Mouse (Mus musculus): ENCODE measurements around the gene Ankrd55.
"Not testable (repeated sequence)": the region's sequence is repeated elsewhere in the genome, so short reads cannot be mapped to it uniquely, and the experiment has no call there.

Gene Ankrd55

DNA sequence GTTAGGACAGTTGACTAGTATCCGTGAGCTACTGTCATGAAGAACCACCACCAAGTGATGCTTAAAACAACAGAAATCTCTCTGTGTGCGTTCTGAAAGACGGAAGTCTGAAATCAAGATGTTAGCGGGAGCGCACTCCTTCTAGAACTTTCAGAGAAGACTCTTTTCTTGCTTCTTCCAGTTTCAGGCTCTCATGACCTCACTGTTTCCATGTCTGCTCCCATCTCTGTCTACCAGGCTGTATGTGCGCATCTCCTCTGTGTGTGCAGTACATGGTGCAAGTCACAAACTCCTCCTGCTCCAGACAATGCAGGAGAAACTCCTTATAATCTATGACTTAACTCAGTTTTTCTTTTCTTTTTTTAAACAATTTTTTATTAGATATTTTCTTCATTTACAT, 4.8 kb downstream of the Ankrd55 start:
- DNase-seq (ENCODE audit: low spot score): no peak

DNA sequence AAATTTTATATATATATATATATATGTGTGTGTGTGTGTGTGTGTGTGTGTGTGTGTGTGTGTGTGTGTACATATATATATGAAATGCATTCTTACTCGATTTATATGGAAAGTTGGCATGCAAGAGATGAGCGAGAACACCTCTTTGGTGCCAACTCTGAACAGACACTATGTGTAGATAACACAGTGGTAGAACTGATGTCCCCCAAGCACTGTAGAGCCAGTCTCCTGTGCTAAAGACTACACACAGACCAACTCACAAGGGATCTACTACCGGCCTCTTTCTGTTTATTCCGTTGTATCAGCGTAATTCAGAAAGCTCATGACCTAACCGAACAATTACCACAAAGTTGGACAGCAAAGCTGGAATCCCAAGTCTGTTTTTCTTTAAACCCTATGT, 6.2 kb downstream of the Ankrd55 start:
- no peak for DNase-seq (ENCODE audit: low spot score)

DNA sequence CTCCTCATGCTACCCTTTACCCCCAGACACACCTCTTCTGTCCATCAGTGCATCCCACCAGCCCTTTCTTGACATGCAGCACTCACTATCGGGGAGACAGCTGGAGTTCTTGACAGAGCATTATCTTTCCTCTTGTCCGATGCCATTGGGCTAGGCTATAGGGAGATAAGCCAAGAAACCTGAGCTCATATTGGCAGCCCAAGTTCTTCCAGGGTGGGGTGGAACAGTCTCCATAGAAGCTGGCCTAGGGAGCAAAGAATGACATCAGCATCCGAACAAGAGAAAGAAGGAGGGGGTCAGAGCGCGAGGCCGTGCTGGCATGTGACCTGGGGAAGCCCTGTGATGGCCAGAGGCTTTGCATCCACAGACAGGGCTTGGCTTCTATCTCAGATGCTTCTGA, 9.5 kb downstream of the Ankrd55 start:
- no peak for DNase-seq (ENCODE audit: low spot score)

DNA sequence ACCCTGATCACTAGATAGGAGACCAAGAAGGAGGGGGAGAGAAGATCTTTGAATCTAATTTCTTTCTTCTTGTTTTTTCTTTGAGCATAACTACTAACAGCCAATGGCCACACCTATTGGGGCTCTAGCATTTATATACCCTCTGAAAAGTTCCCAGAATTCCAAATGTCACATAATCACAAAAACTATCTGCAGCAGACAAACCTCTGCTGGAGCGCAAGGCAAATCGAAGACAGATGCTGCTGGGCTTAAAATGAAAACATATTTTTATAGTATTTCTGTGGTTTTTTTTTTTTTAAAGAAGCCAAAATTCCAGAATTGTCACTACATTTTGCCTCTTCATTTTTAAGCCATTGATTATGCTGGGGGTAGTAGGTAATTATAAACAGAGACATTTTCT, 15.2 kb downstream of the Ankrd55 start:
- DNase-seq (ENCODE audit: low spot score): no peak

DNA sequence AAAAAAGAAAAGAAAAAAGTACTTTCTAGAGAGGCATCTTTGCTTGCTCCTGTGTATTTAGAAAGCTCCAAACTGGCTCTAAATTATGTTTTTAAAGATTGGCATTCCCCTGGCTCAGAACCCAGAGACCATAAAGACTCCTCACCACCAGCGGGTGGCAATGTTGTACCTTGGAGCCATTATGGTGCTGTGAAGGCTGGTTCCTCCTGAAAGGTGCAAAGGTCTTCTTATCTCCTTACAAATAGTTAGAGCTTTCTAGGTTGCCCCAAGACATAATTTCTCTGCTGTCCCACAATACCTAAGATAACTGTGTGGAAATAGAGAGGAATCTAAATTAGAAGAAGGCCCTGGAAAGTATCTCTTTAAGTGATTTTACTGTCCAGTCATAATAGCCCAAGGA, 20.4 kb downstream of the Ankrd55 start:
- no peak for DNase-seq (ENCODE audit: low spot score)

DNA sequence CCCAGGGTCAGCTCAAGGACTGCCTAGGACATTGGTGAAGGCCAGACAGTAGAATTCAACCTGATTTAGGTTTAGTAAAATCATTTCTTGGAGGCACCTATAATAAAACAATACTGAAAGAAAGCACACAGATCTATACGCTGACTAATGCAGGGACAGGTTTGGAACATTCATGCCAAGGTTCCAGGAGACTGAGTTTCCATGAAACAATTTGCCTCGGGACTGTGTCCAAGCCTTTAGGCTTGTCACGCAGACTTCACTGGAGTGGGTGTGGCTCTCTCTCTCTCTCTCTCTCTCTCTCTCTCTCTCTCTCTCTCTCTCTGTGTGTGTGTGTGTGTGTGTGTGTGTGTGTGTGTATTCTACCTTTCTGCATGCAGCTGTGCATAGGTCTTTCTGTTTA, 23.4 kb downstream of the Ankrd55 start:
- DNase-seq (ENCODE audit: low spot score): not testable (repeated sequence)

DNA sequence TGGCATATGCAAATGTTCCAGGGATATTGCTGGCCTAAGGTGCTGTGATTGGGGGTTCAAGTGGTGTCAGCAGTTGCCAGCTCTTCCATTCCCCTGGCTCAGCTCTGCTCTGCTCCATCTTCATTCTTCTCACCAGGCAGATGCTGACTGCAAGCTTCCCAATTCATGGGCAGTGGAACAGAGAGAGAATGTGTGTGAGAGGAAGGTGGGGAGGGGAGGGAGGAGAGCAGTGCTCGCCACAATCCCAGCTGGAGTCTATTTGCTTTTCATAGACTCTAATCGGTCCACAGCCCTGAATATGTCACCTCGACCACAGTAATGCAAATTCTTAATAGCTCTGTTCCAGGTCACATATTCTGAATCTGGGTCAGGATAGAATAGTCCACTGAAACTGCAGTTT, 27.2 kb downstream of the Ankrd55 start:
- DNase-seq (ENCODE audit: low spot score): no peak

DNA sequence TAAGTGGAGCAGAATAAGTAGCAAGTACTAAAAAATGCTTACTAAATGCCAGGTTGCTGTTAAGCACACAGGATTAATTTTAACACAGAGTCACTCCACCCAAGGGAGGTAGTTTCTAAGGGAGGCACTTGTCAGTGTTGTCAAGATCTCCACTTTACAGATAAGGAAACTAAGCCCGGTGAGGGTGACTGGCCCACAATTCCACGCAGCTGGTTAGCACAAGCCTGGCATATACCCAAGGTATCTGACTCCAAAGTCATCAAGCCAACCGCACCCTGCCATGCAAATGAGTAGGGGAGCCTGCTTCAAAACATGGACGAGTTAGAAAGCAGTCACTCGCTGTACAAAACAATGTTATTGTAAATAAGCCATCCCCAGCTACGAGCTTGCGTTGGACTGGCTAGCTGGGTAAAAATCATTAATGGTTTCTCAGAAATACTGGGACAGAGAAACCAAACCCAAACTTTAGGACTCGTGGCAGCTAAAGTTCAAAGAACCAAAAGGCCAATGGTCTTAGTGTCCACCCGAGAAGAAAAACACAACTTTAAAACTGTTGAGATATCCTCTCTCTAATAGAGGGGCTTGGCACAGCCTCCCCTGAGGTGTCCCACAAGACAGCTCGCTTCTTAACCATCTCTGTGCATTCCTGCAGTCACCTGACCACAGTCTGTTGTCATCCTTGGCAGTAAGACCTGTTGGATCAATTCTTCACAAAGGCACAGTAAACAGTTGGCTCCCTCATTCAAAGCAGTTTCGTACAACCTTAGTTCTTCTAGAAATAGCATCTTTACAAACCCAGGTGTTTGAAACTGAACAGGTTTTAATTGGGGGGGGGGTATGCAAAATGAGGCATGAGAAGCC, 28.6 kb downstream of the Ankrd55 start:
- DNase-seq (ENCODE audit: low spot score): no peak

DNA sequence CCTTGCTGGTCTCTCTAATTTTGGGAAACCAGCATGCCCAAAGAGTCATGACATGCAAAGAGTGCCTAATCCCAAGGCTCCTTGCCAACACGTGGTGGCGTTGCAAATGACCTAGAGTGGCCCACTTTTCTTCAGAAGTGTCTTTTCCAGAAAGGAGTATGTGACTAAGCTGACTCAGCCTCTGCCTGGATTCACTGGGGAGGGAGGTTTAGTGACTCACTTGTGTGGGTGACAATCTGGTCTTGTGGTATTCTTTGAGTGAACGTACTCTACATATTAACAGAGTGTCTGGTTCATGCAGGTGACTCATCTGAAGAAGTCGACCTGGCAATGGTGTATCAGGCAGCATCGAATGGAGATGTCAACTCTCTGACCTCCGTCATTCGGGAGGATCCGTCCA, 29.9 kb downstream of the Ankrd55 start:
- no peak for DNase-seq (ENCODE audit: low spot score)

DNA sequence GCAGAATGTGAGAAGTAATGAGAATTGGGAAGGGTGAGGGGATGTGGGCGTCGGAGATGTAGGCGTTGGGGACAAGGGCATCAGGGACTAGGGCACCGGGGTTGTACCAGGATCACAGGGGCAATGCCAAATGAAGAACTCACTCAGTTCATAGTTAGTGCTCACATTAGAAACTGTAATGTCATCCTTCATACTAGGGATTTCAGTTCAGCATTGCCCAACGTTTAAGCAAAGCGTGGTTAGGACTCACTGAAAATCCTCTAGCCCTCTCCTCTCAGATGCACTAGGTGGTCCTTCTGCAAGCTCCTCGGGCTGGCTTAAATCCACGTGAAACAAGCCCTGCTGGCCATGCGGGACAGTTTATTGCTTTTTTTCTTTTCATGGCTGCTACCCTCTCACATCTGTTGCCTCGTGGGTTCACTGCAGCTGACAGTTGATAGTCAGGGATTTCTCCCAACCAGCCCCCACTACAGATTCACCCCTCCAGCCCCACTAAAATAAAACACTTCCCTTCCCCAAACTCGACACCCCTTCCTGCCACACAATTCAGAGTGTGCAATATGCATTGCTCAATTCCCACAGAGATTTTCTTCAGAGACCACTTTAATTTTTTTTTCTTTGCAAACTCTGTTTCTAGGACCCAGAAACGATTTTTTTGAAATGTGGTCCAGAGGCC, 35.5 kb downstream of the Ankrd55 start:
- no peak for DNase-seq (ENCODE audit: low spot score)

DNA sequence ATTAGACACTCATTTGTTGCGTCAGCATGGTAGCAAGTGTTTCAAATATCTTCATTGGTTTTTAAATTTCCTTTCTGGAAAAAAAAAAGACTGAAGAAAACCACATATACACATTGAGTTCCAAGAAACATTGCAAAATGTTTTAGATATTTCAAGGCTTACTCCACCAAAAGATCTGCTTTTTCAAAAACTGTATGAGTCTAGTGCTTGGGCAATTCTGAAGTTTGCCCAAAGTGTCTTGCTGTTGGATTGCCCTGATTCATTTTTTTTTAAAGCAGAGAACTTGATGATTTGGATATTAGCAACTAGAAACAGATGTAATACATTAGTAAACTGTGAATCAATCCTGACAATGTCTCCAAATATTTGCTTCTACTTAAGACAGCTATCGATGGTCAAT, 36.9 kb downstream of the Ankrd55 start:
- DNase-seq (ENCODE audit: low spot score): no peak

DNA sequence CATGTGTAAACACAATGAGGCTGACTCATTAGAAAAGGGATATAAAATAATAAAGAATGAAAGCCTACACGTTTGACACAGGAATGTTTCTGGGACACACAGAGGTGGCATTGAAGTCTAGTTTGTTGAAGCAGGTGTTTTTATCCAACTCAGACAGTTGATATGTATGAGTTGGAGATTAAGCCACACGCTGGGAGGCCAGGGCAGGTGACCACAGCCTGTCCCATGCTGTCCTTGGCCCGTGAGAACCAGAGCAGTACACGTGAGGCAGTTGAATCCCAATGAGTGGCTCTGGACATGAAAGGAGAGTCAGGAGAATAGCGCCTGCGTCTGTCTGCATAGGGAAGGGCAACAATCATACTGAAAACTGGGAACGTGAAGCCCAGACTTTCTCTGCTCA, 38.2 kb downstream of the Ankrd55 start:
- DNase-seq (ENCODE audit: low spot score): no peak

DNA sequence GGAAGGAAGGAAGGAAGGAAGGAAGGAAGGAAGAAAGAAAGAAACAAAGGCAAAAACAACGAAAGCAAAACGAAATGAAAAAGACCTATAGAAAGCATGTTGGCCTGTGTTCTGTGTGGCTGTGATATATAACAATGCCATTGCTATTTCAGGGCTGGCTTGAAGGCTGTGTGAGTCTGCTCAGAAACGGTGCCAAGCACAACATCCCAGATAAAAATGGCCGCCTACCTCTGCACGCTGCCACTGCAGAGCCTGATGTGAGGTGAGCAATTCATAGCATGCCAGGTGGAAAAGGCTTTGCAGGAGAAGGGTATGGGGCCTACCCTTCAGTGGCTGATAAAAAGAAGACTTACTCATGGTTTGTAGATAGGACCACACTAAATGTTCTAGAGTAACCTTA, 38.7 kb downstream of the Ankrd55 start:
- DNase-seq (ENCODE audit: low spot score): no peak

DNA sequence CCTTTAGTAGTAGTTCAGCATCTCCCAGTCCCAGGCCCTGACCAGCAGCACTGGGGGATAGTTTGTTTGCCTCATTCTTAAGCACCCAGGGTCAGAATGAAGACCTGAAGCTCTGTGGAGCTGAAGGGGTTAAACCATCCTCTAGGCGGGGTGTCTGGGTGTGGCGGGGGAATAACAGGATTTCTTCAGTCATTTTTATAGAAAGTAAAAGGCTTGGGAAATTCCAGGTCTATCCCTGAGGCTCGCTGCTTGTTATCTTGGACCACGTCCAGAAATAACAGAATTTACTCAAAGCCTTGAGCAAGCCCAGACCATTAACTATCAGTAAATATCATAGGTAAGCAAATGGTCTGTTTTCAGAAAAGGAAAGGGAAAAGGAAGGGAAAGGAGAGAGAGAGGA, 39.3 kb downstream of the Ankrd55 start:
- DNase-seq (ENCODE audit: low spot score): no peak

DNA sequence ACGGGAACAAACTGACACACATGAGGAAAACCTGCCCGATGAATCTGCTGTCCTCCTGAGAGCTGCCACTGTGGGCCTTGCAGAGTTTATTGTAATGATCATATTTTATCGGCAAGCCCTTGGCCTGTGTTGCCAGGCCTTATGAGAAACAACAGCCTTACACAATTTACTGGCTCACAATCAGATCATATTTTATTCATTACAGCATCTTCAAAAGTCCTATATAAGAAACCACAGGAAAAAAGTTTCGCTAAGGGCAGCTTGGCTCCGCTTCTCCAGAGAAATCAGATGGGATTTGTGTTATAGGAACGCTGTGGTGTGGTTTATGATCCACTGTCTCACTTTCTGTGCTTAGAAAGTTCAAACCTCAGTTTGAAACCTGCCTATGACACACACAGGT, 42.0 kb downstream of the Ankrd55 start:
- no peak for DNase-seq (ENCODE audit: low spot score)

DNA sequence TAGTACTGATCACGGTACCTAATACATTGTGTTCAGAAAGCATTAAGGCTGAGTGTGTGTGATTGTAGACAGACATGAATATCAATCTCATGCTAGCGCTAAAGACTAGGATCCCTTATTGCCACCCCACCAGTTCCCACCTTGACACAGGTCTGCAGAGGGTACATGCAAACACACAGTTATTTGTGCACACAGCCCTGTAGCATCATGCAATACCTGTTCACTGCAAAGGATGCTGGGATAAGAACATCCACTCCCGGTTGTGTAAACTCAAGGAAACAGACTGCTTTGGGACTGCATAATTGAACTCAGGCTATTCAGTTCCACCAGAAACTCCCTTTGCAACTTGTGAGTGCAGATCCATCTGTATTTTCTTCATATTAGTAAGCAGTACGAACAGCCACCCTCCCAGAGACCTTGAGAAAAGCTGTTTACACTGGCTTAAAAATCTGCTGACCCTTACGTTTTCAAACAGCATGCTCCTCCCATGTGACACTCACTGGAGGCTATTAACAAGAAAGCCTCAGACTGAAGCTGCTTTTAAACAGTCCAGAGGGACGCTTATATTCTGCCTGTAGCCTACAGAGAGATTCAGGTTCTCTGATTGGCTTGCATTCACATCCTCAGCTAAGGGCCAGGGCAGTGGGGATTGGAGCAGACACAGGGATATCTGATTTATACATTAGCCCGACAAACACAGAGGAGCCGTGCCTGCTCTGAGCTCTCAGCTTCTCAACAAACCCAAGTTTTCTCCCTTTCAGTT, 42.8 kb downstream of the Ankrd55 start:
- peak; percentile 66 for DNase-seq (ENCODE audit: low spot score)

DNA sequence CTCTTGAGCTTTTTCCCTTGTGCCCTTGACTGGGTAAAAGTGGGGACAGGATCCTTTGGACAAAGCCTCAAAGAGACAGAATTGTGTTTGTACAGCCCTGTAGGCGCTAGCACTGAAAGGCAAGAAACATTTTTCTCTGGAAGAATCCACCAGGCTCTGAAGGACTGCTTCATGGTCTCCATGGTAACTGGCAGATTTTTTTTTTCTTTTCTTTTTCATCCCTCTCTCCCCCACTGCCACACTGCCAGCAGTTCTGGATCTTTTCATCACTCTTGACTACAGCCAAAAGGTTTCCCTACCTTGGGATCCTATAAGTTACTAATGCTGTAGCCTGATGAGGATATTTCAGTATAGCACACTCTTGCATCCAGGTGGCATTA, 43.4 kb downstream of the Ankrd55 start:
- no peak for DNase-seq (ENCODE audit: low spot score)

DNA sequence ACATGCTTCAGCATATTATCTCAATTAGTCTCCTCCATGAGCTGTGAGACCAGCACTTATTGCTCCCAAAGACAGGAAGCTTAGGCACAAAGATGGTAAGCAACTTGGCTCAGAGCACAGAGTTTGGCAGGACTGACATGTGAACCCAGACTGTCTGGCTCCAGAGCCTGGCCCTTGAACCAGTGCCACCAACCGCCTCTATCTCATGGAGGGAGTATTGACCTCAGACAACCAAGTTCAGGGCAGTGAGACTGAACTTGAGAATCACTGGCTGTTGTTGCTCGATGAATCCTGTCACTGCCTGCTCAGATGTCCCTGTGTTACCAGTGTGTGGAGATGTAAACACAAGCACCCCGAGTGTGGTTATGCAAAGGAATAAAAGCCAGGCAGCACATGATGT, 47.3 kb downstream of the Ankrd55 start:
- DNase-seq (ENCODE audit: low spot score): peak; percentile 74

DNA sequence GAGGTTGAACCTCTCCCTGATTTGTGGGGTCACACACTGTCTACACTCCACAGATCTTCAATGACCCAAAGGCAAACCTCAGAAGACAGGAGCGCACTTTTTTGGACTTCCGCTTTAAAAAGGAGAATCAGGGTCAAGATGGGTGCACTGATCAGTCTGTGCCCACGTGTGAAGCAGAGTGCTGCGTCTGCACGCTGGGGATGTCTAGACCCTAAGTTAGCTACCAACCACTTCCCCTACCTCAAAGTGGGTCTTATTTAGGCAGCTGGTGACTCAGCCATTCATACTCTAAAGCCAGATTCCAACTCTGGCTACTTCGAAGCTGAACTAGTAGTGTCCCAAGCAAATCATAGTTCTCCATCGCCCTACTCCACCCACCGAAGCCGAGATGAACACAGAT, 48.9 kb downstream of the Ankrd55 start:
- DNase-seq (ENCODE audit: low spot score): no peak

DNA sequence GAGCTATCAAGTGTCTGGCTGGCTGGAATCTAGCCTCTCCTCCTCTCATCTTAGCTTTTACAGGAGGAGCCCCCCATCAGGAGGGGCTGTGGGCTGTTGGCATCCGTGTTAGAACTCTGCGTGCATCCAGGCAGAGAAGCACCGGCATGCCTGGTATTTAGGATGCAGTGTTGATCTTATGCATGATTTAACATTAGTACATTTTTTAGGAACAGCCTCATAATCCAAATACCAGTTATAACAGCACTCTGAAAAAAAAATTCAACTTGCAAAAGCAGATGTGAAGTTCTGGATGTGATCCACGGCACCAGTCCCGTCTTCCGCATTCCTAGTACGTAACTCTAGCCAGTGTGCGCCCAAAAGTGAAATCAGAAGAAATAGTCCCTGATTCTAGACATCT, 52.0 kb downstream of the Ankrd55 start:
- DNase-seq (ENCODE audit: low spot score): no peak

DNA sequence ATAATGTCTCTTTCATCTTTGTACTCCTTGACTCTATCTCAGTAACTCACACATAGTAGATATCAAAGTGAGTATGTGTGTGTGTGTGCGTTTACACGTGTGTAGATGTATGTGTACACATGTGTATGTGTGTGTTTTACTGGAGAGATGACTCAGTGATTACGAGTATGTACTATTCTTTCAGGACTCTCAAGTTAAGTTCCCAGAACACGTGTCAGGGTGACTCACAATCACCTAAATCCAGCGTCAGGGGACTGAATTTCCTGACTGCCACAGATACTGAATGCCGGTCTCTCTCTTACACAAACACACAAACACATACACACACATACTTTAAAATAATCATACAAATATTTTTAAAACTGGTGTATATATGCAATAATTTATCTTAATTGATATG, 52.5 kb downstream of the Ankrd55 start:
- DNase-seq (ENCODE audit: low spot score): no peak

DNA sequence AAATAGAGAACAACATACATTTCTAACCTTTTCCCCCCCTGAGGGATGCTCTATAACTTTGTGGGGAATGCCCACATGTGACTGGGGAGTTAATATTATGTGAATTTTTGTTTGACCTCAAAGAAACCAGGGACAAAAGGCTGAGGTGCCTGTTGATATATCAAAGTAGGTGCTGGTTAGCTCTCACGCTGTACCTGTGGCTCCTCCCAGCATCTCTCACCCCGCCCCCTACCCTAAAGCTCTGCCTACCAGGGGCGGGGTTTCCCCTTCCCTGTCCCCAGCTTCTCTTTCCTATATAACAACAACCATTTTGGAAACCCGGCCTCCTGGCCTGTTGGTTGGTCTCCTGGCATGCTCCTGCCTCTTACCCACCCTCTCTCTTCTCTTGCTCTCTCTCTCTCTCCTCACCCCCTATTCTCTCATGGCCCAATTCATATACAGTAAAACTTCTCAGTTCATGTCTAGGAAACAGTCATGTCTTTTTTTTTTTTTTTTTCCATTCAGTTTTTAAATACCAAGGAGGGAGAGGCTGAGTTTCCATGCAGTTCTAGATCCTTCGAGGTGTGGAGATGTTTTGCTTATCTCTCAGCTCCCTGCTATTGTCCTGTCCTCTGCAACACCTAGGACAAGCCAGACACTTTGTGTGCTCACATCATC, 54.8 kb downstream of the Ankrd55 start:
- DNase-seq (ENCODE audit: low spot score): no peak

DNA sequence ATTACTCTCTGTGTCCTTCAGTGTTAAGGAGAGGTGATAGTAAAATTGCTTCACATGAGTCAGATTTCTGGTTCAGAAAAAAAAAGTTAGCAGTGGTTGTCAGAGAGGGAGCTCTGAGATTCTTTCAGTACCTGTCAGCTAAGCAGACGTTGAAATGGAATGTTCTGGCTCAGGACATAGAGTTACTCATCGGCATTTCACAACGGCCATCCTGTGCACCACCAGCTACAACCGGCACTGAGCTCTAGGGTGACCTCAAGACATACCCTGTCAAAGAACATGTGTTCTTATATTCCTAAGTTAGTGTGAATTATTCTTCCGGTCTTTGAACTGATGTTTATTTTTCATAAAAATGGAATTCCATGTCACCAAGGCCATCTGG, 55.4 kb downstream of the Ankrd55 start:
- no peak for DNase-seq (ENCODE audit: low spot score)

Data from ovary, adult 18-20 months (tissue).